Mouse (Mus musculus) bone marrow, adult 2 months (tissue): ENCODE measurements around the gene Entpd8. TPM values are rescaled to one million over a fixed set of nuclear protein-coding genes. Genes with fewer than 3 reads are reported as not detected.
A peak's percentile ranks its signal among the peaks of the same experiment; 100 is the strongest.

Experiments
- H3K27ac ChIP-seq: fragments of 200-500 bp; 2 replicates; pipeline ENCODE4 v1.5.1; 2012; ENCODE audit warnings: low read depth, mild to moderate bottlenecking, control low read depth, inconsistent platforms, low read length; ENCODE audit not compliant: control insufficient read depth, poor library complexity, insufficient read depth
- H3K4me1 ChIP-seq: fragments of 200-500 bp; 2 replicates; pipeline ENCODE4 v1.6.1; 2011; ENCODE audit warnings: low read length; ENCODE audit not compliant: control insufficient read depth, insufficient read depth
- H3K4me3 ChIP-seq: fragments of 200-500 bp; replicated peaks from 2 replicates; pipeline ENCODE3; 2011; ENCODE audit warnings: mild to moderate bottlenecking, low read depth, low read length, control low read depth; ENCODE audit not compliant: control insufficient read depth
- CTCF ChIP-seq: fragments of 200-500 bp; IDR thresholded peaks from 2 replicates; pipeline ENCODE4 v1.5.1; 2011; ENCODE audit warnings: low read length, control low read depth; ENCODE audit not compliant: control insufficient read depth, insufficient read depth
- POLR2A ChIP-seq: fragments of 200-500 bp; IDR thresholded peaks from 2 replicates; pipeline ENCODE4 v1.6.1; 2011; ENCODE audit warnings: low read depth, mild to moderate bottlenecking, control low read depth, low read length, borderline replicate concordance; ENCODE audit not compliant: control insufficient read depth
- WGBS: fragments of 180-500 bp; shearing (Covaris S2); methylation state at CpG from one replicate; pipeline ENCODE4 v1.1.7; 2018; 5-methylcytosine and 5-hydroxymethylcytosine counted together
- polyA plus RNA-seq: library from polyadenylated mRNA; stranded (reverse); fragments of >200 nt; gene quantifications from 2 replicates; pipeline ENCODE4 v1.2.4, GENCODE M21; 2011; ENCODE audit warnings: low replicate concordance; ENCODE audit not compliant: missing spikeins, insufficient read depth, insufficient read length

Entpd8 gene
- polyA plus RNA-seq, 1 experiment: not detected

GRCm38 (mm10) chr2:25115442-25115841 is 35.3 kb downstream of the Entpd8 start:
- H3K4me1 ChIP-seq: peaks cover 2% of the 10 kb centered on the region; the same call in 1 of the 2 replicates
- no peak overlapping the region for H3K4me3 ChIP-seq
- TF ChIP-seq CTCF (no peak), POLR2A (no peak)
- WGBS: 27% methylated on average over 2 of the region's 2 CpGs
- H3K27ac ChIP-seq: no peak overlapping the region; the same call in 1 of the 2 replicates

- Histone ChIP-seq H3K4me3 (no peak overlapping the region), H3K4me1 (no peaks in the 10 kb centered on the region; the same call in 1 of the 2 replicates), H3K27ac (no peak overlapping the region)
- 18% methylated on average over 7 of the region's 7 CpGs for WGBS
- TF ChIP-seq POLR2A (no peak), CTCF (no peak)
These were observed 40.9 kb downstream of the Entpd8 start for GRCm38 (mm10) chr2:25120963-25121362.

- H3K27ac ChIP-seq: no peak overlapping the region
- H3K4me3 ChIP-seq: no peak overlapping the region
- TF ChIP-seq CTCF (no peak), POLR2A (no peak)
- no peaks in the 10 kb centered on the region for H3K4me1 ChIP-seq
- 64% methylated on average over 2 of the region's 2 CpGs for WGBS
These were observed 42.6 kb downstream of the Entpd8 start for GRCm38 (mm10) chr2:25122666-25123065.

GRCm38 (mm10) chr2:25123527-25123926 is 43.4 kb downstream of the Entpd8 start:
- H3K4me1 ChIP-seq: no peaks in the 10 kb centered on the region

GRCm38 (mm10) chr2:25124411-25124810 is 44.3 kb downstream of the Entpd8 start:
- 36% methylated on average over 3 of the region's 3 CpGs for WGBS
- Histone ChIP-seq H3K27ac (no peak overlapping the region), H3K4me1 (no peaks in the 10 kb centered on the region), H3K4me3 (no peak overlapping the region)
- TF ChIP-seq POLR2A: no peak
- no peak for TF ChIP-seq CTCF

More at GRCm38 (mm10) chr2:25123527-25123926, 43.4 kb downstream of the Entpd8 start:
- 46% methylated on average over 5 of the region's 5 CpGs for WGBS
- Histone ChIP-seq H3K4me3 (no peak overlapping the region), H3K27ac (no peak overlapping the region)
- TF ChIP-seq POLR2A (no peak), CTCF (no peak)

- Histone ChIP-seq H3K4me3 (no peak overlapping the region), H3K27ac (no peak overlapping the region), H3K4me1 (no peaks in the 10 kb centered on the region)
- TF ChIP-seq CTCF: no peak
- no peak for TF ChIP-seq POLR2A
- 91% methylated on average over 6 of the region's 6 CpGs for WGBS
These were observed 45.0 kb downstream of the Entpd8 start for GRCm38 (mm10) chr2:25125146-25125545.

- WGBS: 80% methylated on average over 19 of the region's 19 CpGs
- no peaks in the 10 kb centered on the region for H3K4me1 ChIP-seq
- no peak overlapping the region for H3K4me3 ChIP-seq
- TF ChIP-seq CTCF: no peak
- no peak for TF ChIP-seq POLR2A
- no peak overlapping the region for H3K27ac ChIP-seq
These were observed 46.2 kb downstream of the Entpd8 start for GRCm38 (mm10) chr2:25126011-25127010.

- WGBS: 45% methylated on average over 5 of the region's 5 CpGs
- Histone ChIP-seq H3K27ac (no peak overlapping the region), H3K4me3 (no peak overlapping the region), H3K4me1 (no peaks in the 10 kb centered on the region)
- peak; percentile 96 for TF ChIP-seq CTCF
- TF ChIP-seq POLR2A: no peak
These were observed 47.1 kb downstream of the Entpd8 start for GRCm38 (mm10) chr2:25127206-25127605.

GRCm38 (mm10) chr2:25128072-25128471 is 48.0 kb downstream of the Entpd8 start:
- Histone ChIP-seq H3K27ac (no peak overlapping the region), H3K4me1 (no peaks in the 10 kb centered on the region), H3K4me3 (no peak overlapping the region)
- TF ChIP-seq POLR2A: no peak
- no peak for TF ChIP-seq CTCF
- WGBS: 86% methylated on average over 11 of the region's 11 CpGs
